Mouse (Mus musculus) gastrocnemius, postnatal 25 days (tissue): ENCODE measurements around the gene Chd2. TPM values are rescaled to one million over a fixed set of nuclear protein-coding genes. Genes with fewer than 3 reads are reported as not detected.
"Not testable (repeated sequence)": the region's sequence is repeated elsewhere in the genome, so short reads cannot be mapped to it uniquely, and the experiment has no call there.

Experiments used
- DNase-seq: peaks from one replicate; pipeline ENCODE4 v3.0.0; 2022
- long read RNA-seq, 2 experiments: library from polyadenylated mRNA; stranded (forward); transcript quantifications; one replicate each; pipeline ENCODE4 v2.0.0; 2021
- total RNA-seq, 2 experiments: library from RNA; stranded (reverse); gene quantifications; 1 replicate in 1 of 2; 2 replicates in 1 of 2; pipeline ENCODE4 v1.2.3; 2021

The Chd2 gene
- total RNA-seq = 10 to 100 TPM; 30.2 to 38.4 TPM
- long read RNA-seq, experiment 1, partial matches to known transcripts = 0 of 7 reads
- long read RNA-seq, experiment 1, other reads (novel, unspliced or antisense) = 6 of 7 reads
- long read RNA-seq, experiment 2, partial matches to known transcripts = 0 of 6 reads
- long read RNA-seq, experiment 2, other reads (novel, unspliced or antisense) = 6 of 6 reads

DNA sequence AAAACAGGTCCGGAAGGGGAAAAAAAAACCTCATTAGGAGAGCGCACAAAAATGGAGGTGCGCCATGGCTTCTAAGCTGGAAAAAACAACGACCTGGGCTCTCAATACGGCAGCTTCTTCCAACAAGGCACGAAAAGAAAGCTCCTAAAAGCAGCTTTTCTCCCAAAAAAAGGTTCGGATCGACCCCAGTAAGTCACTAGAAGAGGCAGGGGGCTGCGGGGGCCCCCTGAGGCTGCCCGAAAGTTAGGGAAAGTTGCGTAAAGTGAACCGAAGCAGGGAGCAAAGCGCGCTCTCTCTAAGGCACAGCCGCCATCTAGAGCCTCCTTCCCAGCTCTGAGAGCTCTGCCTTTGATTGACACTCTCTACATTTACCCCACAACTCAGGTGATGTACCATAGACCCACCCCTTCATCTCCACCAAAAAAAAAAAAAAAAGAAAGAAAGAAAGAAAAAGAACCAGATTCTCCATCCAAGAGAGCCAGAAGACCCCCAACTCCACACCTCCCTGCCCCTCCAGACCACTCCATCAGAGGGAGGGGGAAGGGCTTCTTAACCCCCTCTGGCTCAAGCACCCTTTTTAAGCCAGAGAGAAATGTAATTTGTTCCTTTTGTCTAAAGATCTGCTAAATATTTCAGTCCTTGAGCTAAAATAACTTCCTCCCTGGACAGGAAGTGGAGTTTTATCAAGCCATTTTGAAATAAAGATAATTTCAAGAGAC is at the start of gene Chd2:
Chd2 (minus strand) TSS at position 419 of the 719 bp plus-strand sequence.
- DNase-seq = peak; percentile 52

DNA sequence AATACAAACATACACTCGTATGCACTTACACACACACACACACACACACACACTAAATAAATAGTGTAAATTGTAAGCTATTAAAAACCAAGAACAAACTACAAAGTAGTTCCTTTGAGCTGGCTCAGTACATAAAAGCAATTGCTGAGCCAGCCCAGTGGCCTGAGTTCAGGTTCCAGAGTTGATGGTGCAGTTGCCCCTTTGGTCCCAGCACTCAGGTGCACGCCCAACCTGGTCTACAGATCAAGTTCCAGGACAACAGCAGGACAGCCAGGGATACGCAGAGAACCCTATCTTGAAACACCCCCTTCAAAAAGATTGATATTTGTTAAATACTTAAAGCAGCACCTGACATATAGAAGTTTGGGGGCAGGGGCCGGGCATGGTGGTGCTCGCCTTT is 49.1 kb upstream of the Chd2 start:
- no peak for DNase-seq

DNA sequence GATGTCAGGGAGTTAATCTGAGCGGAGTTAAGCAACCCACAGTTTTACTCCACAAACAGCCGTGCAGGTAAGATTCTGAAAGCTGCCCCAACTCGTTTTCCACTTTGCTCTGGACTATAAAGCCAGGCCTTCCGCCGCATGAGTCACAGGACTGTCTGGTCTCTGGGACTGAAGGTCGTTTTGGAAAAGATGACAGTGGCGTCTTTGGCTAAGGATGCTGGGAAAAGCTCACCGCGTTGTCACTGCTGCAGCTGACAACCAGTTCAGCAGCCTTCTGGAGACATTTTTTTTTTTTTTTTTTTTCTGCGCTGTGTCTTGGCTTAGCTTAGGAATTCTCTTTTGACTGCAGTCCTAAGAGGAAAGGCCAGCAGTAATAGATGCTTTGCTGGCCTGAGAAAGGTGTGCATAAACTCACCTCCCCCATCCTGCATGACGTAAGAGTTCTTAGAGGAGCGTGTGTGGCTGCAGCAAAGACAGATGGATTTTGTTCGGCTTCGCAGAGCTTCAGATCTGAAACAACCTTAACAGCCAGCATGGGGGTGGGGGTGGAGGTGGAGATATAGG is 47.7 kb upstream of the Chd2 start:
- DNase-seq = peak; percentile 44

DNA sequence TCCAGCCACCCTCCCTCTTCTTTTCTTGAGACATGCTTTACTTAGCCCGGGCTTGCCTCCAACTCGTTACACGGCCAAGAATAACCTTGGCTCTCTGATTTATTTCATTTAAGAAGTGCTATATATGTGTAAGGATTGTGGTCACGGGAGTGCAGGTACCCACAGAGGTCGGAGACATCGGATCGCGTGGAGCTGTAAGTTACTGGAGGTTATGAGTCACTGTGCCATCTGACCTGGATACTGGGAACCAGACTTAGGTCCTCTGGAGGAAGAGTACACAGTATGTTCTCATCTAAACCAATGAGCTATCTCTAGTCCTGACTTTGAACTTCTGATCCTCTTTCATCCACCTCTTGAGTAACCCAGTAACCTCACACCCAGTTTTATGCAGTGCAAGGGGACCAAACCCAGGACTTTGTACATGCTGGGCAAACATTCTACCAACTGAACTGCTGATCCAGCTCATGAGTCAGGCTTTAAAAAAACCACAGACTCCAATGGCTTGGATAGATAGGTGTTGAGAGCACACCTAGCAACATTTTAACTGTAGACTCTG is 46.8 kb upstream of the Chd2 start:
- no peak for DNase-seq

DNA sequence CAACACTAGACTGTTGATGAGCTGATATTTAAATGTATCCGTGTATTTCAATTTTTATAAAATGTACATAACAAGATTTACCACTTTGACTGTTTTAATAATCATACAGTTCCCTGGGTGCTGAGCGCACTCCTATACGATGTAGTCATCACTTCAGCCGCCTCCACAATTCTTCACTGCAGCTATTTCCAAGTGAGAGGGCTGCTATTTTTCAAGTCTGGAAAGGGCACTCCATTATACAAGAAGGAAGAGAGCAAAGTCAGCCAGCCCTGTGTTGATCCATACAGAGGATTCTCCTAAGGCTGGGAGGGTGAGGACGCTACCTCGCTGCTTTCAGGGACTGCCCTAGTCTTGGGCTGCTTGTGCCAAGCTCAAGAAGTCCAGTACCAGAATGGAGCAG is 45.1 kb upstream of the Chd2 start:
- no peak for DNase-seq

DNA sequence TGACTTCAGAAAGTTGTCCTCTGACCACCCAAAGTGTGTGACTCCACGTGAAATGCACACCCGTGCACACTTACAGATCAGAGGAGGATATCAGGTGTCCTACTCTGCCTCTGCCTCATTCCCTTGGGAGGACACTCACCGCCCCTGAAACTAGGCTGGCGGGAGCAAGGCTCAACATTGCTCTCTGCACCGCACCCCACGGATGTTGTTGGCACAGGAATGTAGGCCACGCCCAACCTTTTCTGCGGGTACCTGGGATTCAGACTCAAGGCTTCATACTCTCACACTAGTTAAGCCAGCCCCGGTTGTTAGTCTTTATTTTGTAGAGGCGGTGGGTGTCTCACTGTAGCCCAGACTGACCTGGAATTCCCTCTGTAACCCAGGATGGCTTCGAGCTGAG is 44.6 kb upstream of the Chd2 start:
- DNase-seq = no peak

DNA sequence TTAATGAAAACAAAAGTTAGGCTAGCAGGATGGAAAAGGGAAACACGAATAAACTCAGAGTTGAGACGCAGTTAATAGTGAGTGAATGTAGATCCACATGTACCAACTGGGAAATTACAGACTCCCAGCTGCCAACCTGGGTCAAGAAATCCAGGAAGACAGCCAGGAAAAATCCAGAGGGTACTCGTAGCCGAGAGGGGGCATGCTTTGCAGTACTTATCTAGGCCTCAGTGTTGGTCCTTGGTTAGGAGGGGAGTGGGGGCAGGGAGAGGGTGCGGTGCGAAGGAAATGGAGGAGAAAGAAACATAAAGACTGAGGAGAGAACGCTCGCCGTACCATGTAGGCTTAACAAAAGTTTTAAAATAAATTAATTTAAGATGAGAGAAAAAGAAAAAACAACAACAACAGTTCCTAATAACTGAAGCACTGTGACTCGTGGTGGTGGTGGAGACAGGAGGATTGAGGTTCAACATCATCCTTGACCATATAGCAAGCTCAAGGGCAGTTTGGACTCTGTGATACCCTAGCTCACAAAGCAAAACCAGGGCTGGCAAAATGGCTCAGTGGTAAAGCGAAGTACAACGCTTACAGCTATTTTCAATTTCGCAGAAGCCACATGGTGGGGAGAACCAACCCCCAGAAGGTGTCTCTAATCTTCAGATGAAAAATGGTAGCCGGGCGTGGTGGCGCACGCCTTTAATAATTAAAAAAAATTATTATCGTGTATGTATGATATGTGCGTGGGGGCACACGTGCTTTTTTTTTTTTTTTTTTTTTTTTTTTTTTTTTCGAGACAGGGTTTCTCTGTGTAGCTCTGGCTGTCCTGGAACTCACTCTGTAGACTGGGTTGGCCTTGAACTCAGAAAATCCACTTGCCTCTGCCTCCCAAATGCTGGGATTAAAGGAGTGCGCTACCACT is 43.7 kb upstream of the Chd2 start:
- no peak for DNase-seq

DNA sequence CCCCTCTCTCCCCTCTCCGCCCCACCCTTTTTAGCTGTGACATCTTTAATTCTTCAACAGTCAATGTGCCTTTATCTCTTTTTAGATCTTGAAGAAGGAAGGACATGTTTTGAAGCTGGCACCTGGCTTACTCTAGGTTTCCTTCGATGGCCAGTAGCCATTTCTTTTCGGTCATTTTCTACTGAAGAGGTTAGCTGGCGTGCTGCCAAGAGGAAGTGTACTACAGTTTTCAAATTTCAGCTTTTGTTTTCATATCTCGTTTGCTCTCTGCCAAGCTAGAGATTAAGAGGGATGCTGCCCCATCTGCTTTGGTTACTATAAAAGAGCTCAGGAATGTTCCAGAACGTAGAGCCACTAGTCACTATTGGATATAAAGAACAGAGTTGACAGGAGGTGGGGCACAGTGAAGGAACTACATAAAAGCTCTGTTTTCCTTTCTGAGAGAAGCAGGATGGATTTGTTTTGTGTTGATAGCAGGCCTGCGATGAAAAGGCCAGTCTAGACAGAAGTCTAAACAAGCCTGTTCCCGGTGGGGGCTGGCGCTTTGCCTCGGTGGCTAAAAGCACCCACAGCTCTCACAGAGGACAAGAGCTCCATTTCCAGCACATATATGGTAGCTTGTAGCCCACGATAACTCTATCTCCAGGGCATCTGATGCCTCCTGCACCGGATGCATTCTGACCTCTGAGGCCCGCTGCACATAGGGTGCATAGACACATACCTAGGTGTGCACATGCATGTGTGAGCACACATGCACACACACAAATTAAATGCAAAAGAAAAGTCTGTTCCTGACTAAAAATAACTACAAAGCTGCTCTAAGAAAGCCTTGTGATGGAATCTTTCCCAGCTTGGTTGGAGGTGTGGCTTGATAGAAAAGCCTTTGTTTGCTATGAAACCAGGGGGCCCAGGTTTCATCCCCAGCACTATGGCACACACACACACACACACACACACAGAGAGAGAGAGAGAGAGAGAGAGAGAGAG is 42.7 kb upstream of the Chd2 start:
- DNase-seq = no peak

DNA sequence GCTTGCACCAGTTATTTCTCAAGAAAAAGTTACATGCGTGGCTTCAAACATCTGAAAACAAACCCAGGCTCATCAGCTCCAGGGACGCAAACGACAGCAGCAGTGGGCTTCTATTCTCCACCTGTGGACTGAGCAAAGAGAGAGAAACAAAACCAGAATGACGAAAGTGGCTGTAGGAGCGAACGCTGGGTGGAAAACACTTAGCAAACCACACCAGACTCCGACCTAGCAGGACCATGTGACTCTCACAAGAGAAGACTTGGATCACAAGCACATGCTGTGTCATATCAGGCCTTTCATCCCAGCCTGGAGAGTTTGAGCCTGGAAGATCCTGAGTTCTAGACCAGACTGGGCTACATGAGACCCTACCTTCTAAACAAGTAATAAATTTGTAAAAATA is 41.8 kb upstream of the Chd2 start:
- DNase-seq = no peak

DNA sequence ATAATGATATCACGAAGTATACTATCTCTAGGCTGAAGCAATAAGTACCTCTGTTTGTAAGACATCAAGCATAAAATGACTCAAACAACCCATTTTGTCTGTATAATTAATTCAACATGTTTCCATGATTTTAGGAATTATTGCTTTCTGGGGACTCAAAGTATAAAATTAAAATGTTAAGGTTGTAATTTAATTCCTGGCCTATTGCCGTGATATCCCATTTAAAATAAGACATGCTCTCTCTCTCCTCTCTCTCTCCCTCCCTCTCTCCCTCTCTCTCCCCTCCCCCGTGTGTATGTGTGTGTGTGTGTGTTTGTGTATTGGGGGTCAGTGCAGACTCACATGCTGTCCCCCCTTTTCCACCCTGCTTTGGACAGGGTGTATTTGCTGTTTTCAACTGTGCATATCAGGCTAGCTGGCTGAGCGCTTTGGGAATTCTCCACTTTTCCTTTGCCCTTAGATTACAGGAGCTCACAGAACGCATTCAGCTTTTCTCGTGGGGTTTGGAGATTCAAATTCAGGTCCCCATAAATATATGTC is 40.3 kb upstream of the Chd2 start:
- no peak for DNase-seq

DNA sequence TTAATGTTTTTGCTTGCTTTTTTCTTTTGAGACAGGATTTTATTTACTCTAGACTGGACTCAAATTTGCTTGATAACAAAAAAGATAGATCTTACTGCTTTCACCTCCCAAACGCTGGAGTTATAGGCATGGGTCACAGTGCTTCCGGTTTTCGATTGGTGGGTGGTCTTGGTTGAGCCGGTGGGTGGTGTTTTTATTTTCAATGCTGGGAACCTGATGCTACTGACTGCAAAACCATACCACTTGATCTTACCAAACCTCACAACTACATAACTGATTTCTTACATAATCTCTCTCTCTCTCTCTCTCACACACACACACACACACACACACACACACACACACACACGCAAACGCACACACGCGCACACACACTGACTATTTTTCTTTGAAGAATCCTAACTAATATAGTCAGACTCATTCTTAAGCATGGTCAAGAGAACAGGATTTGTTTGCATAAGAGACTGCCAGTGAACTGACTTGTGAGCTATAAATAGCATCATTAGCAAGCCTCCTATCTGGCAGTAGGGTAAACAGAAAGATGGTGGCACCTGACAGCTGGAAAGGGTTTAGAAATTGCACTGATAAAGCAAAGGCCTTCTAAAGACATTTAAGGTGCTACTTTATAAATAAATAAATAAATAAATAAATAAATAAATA is 37.6 kb upstream of the Chd2 start:
- no peak for DNase-seq

DNA sequence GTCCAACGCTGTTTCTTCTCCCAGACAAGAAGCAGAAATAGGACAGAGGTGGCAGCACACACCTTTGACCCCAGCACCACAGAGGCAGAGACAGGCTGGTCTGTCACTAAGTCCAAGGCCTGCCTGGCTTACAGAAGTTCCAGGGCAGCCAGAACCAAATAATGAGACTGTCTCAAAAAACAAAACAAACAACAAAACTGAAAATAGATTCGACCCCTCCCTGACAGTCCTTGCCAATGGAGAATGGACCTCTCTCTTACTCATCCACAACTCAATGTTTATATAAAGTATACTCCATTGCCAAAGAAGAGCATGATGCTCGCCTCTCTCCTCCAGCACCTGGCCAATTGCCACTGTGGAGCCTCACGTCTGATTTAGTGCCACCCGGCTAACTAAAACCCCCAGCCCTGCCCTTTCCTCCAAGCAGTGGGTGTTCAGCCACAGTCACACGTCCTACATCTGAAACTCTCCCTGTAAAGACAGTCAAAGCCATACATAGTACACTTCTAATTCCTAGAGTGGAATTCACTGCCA is 36.3 kb upstream of the Chd2 start:
- no peak for DNase-seq

DNA sequence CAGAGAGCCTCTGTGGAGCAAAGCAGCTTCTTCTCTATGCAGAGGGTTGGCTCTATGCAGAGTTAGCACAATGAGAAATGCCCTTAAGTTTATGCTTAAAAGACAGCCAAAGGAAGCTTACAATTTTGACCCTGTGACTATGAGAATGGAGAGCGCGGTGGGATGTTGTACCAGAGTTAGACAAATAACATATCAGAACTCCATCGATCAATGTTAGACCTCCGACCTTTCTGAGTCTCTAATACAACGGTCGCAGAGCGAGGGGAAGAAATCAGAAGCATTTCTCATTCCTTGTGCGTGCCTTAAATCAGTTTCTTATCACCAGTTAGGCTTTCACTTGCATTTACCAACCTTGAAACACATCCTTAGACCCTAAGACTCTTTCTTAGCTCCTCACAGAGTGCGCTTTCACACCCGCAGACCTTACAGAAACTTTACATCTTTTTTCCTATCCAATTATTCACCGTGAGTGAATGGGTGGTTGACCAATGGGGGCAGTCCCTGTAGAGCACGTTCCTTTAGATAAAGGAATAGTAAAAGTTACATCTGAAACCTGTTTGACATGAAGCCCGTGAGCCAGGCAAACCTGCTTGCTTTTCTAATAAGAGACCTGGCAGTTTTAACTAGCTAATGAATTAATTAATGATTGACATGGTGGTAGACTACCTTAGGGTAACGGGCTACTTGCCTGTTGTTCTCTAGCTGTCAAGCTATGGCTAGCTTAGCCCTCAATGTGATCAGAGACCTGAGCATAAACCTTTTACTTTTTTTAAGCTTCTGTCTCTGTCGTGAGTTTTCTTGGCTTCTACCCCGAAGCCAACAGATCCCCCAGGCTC is 34.7 kb upstream of the Chd2 start:
- DNase-seq = no peak

DNA sequence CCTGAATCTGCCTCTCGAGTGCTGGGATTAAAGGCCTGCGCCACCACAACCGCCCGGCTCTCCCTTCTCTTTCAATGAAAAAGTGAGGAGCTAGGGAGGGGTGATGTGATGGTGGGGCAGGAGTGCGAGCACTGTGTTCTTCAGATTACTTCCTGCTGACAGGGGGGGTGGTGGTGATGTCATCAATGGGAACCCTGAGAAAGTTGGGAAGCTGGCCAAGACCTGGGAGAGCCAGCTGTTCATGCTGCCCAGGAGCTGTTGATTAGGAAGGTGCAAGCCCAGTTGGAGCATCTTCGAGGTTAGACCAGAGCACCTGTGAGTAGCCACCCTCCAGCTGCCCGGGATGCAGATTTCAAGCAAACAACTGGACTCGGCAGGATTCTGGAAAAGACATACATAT is 33.6 kb upstream of the Chd2 start:
- no peak for DNase-seq

DNA sequence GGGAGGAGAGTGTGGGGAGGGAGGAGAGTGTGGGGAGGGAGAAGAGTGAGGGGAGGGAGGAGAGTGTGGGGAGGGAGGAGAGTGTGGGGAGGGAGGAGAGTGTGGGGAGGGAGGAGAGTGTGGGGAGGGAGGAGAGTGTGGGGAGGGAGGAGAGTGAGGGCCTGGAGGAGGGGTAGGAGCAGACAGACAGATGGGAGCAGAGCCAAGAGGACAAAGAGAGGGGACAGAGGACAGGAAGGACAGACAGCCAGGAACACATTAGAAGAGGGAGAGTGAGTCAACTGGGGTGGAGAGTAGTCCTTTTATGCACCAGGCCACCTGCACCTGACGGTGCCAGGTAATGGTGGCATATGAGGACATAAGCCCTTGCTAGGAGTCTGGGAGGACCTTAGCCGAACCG is 33.0 kb upstream of the Chd2 start:
- DNase-seq = not testable (repeated sequence)

DNA sequence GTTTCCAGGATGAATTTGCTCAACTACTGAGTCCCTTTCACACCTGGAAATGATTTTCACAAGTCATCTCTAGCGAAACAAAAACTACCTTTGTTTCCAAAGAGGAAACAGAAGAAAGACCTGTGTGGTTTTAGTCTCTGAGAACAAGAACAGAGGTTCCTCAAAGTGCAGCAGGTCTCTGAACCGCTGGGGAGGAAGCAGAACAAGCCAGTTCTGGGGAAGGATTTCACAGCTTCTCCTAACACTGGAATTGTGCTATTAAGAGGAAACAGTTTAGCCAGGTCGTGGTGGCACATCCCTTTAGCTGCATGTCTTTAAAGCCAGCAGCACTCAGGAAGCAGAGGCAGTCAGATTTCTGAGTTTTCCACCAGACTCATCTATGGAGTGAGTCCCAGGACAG is 30.9 kb upstream of the Chd2 start:
- no peak for DNase-seq

DNA sequence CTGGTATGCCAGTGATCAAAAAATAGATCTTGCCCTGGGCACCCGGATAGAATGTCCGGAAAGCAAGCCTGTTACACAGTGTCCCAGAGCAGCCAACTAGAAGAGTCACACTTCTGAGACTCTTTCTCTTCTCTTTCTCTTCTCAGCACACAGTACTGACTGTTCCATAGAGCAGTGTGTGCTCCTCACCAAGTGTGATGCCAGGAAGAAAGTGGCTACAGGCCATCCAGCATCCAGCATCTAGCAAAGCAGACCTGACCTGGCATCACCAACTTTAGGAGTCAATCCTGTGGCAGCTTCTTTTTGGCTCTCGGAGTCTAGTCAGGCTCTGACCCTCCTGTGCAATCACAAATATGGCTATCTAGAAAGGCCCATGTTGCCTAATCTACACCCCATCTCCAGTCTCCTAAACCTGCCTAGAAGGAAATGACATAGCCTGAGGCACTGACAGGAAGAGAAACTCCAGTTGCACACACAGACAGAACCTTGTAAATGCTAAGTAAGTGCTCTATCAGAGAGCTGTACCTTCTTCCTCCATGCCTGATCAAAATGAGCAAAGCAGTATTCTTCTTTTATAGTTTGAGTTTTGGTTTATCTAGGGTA is 27.3 kb upstream of the Chd2 start:
- DNase-seq = peak; percentile 56

DNA sequence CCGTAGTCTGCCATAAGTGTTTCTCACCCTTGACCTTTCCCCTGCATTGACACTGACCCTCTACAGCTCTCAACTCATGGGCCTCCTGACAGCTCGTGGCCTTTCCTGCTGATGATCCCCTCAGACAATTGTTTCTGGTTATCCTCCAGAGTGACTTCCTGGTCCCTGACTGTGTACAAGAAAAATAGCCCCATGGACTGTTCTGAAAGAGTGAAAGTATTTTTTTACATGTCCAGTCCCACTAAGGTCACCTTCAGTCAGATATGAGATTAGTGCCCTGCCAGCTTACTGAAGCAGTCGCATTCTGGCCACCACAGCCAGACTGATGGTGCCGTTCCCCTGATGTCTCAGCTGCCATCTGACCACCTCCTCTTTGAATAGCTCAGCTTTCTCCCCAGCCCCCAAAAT is 26.1 kb upstream of the Chd2 start:
- no peak for DNase-seq

DNA sequence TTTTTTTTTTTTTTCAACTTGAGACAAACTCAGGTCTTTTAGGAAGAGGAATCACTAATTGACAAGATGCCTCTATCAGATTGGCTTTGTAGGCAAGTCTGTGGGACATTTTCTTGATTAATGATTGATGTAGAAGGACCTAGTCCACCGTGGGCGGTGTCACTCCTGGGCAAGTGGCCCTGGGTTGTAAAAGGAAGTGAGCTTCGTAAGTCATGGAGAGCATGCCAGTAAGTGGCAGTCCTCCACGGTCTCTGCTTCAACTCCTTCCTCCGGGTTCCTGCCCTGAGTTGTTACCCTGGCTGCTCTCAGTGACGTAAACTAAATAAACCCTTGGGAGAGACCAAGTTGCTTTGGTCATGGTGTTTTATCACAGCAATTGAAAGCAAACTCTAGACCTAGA is 22.5 kb upstream of the Chd2 start:
- no peak for DNase-seq
